Mouse (Mus musculus) CH12.LX (cell line): ENCODE data around the gene Sfrp4.

ENCODE experiments used
- BHLHE40 ChIP-seq: IDR thresholded peaks from 2 replicates; pipeline ENCODE4 v1.6.1; 2011; ENCODE audit warnings: mild to moderate bottlenecking, low read depth, low read length, improper control_type of control experiment
- CTCF ChIP-seq, 2 experiments: IDR thresholded peaks in 1 of 2; conservative IDR thresholded peaks in 1 of 2; 2 replicates each; pipeline ENCODE4 v1.5.1; 2011 to 2012; ENCODE audit warnings: low read depth in 2 of 2, low read length in 2 of 2, improper control_type of control experiment in 1 of 2, inconsistent platforms in 1 of 2, mild to moderate bottlenecking in 1 of 2, moderate library complexity in 1 of 2
- EP300 ChIP-seq: IDR thresholded peaks from 2 replicates; pipeline ENCODE4 v1.6.1; 2011; ENCODE audit warnings: low read length, improper control_type of control experiment
- JUND ChIP-seq: conservative IDR thresholded peaks from 2 replicates; pipeline ENCODE4 v1.6.1; 2011; ENCODE audit warnings: low read depth, low read length, improper control_type of control experiment
- MAX ChIP-seq: IDR thresholded peaks from 2 replicates; pipeline ENCODE4 v1.6.1; 2011; ENCODE audit warnings: low read length, improper control_type of control experiment
- MEF2A ChIP-seq: IDR thresholded peaks from 2 replicates; pipeline ENCODE4 v1.6.1; 2014; ENCODE audit warnings: low read depth, mild to moderate bottlenecking, inconsistent platforms, low read length, improper control_type of control experiment, borderline replicate concordance
- MXI1 ChIP-seq: IDR thresholded peaks from 2 replicates; pipeline ENCODE4 v1.6.1; 2011; ENCODE audit warnings: mild to moderate bottlenecking, low read depth, low read length, improper control_type of control experiment
- NRF1 ChIP-seq: IDR thresholded peaks from 2 replicates; pipeline ENCODE4 v1.6.1; 2014; ENCODE audit warnings: low read depth, mild to moderate bottlenecking, inconsistent platforms, low read length, improper control_type of control experiment, moderate library complexity
- POLR2A ChIP-seq: IDR thresholded peaks from 2 replicates; pipeline ENCODE4 v1.6.1; 2011; ENCODE audit warnings: low read depth, mild to moderate bottlenecking, improper control_type of control experiment, low read length
- SIN3A ChIP-seq: IDR thresholded peaks from 2 replicates; pipeline ENCODE4 v1.6.1; 2012; ENCODE audit warnings: low read length, improper control_type of control experiment, inconsistent platforms
- ZC3H11A ChIP-seq: IDR thresholded peaks from 2 replicates; pipeline ENCODE4 v1.6.1; 2012; ENCODE audit warnings: low read depth, mild to moderate bottlenecking, inconsistent platforms, low read length, improper control_type of control experiment
- ZKSCAN1 ChIP-seq: IDR thresholded peaks from 2 replicates; pipeline ENCODE4 v1.6.1; 2012; ENCODE audit warnings: low read depth, inconsistent platforms, low read length, improper control_type of control experiment, borderline replicate concordance
- ZNF384 ChIP-seq: IDR thresholded peaks from 2 replicates; pipeline ENCODE4 v1.6.1; 2012; ENCODE audit warnings: low read depth, low read length, improper control_type of control experiment, inconsistent platforms

- TF ChIP-seq NRF1 (no peak), CTCF (conservative IDR thresholded peaks at IDR 0.05 in 1 of 2, IDR thresholded peaks at IDR 0.05 in 1 of 2; ENCODE audit: low read depth in 2 of 2, low read length in 2 of 2) (no peak), ZKSCAN1 (no peak), POLR2A (no peak), MAX (no peak), MXI1 (no peak), SIN3A (no peak), ZNF384 (no peak), EP300 (no peak), JUND (no peak), MEF2A (no peak), BHLHE40 (no peak), ZC3H11A (no peak)
Measured at GRCm38 (mm10) chr13:19575947-19576346, 47.0 kb upstream of the Sfrp4 start.
